Mouse (Mus musculus): ENCODE measurements around the gene Slc8a1. TPM values are rescaled to one million over a fixed set of nuclear protein-coding genes. Genes with fewer than 3 reads are reported as not detected.

Slc8a1 gene
- total RNA-seq, 2 experiments from 2014 or later, result 6.0 to 6.2 TPM

GRCm38 (mm10) chr17:81419802-81420459, 318.2 kb downstream of the Slc8a1 start:
- no peak for DNase-seq

DNA sequence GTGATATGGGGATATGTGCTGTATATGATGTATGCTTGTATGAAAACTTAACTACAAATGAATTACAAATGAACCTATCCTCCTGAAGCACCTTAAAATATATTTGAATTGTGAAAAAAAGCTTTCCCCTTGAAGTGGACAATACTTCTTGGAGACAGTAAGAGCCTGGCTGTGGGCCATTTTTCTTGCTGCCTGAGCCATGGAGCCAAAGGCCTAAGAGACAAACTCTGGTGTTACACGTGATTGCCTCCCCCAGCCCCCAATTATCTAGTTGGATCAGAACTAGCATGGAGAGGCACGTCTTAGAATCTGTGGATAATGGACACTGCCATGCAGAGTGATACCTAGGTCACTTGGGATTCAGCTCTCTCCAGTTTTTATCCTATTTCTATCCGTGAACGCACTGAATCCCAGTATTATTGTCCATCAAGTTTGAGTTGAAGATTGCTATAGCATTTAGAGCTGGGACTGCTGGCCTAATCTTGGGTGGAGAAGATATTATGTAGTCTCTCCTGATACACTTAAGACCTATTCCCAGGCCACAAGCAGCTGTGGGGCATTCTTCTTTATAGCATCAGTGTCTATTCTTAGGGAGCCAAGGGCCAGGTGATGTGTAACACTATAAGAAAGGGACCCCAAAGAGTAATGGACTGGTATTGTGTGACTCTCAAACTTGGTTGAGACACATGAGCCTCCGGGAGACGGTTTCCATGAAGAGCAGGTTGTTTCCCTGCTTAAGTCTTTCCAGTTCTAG, 321.6 kb downstream of the Slc8a1 start:
- no peak for DNase-seq

DNA sequence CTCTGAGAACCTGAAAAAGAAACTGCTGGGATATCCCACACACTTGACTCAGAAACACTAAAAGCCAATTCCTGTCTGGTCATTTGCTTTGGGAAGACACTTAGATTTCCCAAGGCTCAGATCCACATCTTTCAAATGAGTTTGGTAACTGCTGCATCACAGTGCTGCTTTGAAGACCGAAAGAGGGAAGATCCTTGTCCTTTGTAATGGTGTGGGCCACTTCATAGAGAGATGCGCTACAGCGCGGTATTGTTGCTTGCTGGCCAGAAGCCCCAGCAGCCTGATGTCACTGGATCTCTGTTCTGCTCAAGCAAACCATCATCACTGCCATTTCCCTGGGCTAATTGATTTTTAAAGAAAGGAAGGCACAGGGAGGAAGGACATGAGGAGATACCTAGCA, 325.4 kb downstream of the Slc8a1 start:
- no peak for DNase-seq

DNA sequence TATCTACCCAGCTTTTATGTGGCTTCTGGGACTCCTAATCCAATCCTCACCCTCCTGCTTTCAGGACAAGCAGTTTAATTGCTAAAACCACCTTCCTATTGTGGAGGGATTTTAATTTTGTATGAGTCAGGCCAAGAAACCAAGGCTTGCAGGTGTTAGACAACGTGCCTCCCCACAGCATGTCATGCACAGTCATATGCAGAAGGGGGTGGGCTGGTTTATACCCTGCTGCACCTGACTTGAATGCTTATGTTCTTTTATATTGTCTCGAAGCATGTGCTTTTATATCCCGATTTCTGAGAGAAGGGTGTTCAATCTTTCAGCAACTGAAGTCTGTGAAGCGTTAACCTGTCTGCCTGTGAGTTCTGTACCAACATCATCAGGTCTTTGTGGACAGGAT, 334.0 kb downstream of the Slc8a1 start:
- DNase-seq, result no peak

GRCm38 (mm10) chr17:81403121-81403520, 335.1 kb downstream of the Slc8a1 start:
- DNase-seq, result peak; percentile 80 to 85

- peak; percentile 81 to 87 for DNase-seq
These were observed 335.5 kb downstream of the Slc8a1 start for GRCm38 (mm10) chr17:81402636-81403035.

GRCm38 (mm10) chr17:81400377-81400776, 337.8 kb downstream of the Slc8a1 start:
- no peak for DNase-seq

DNA sequence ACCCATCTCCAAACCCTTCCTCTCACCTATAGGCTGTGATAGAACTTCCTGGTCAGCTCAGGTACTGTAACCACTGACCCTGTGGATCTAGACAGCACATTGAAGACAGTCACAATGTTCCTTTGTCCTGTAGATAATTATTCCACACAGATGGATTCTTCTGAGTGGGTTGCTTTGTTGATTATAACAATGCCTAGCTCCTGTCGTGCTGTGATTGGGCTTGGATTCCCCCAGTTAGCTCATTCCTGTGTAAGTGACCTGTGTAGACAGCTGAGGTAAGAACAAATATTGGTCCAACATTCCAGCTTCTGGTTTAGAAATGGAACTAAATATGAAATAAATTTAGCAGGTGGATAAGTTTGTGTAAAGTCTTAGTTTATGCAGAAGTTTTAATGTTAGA, 340.7 kb downstream of the Slc8a1 start:
- no peak for DNase-seq

GRCm38 (mm10) chr17:81394124-81394523, 344.1 kb downstream of the Slc8a1 start:
- DNase-seq, result no peak

GRCm38 (mm10) chr17:81393040-81393439, 345.1 kb downstream of the Slc8a1 start:
- no peak for DNase-seq

GRCm38 (mm10) chr17:81391478-81391877, 346.7 kb downstream of the Slc8a1 start:
- DNase-seq, result no peak

GRCm38 (mm10) chr17:81390790-81391189, 347.4 kb downstream of the Slc8a1 start:
- DNase-seq, result no peak

DNA sequence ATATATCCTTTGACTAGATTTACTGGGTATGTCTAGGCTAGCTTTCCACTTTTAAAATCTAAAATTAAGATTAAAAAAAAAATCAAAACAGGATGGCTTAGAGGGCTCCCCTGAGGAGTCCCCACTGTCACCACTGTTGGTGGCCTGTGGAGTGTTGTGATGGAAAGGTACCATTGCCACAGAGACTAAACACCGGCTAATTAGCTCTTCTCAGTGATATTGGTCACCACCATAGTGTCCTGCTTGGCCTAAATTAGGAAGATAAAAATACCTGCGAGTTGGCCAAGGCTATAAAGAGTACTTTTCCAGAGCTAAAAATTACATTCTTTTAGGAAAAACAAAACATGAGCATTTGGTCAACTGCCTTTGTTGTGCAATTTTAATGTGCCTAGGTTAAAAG, 352.1 kb downstream of the Slc8a1 start:
- no peak for DNase-seq

- no peak for DNase-seq
These were observed 352.7 kb downstream of the Slc8a1 start for GRCm38 (mm10) chr17:81385476-81385875.

DNA sequence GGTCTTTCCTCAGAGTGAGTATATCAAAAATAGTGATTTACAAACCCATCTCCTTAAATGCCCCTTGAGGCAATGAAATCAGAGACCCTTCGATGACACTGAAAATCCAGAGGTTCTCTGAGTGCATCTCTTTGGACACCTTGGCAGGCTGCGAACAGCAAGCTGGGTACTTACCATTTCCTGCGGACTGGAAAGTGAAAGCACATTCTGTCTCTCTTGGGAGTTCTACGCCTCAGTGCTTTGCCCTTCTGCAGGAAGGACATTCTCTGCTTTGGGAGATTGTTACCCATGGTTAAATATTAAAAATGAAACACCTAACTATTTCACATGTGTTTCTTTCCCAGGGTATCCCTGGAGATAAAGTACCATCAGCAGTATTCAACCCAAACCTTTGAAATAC, 354.7 kb downstream of the Slc8a1 start:
- no peak for DNase-seq

DNA sequence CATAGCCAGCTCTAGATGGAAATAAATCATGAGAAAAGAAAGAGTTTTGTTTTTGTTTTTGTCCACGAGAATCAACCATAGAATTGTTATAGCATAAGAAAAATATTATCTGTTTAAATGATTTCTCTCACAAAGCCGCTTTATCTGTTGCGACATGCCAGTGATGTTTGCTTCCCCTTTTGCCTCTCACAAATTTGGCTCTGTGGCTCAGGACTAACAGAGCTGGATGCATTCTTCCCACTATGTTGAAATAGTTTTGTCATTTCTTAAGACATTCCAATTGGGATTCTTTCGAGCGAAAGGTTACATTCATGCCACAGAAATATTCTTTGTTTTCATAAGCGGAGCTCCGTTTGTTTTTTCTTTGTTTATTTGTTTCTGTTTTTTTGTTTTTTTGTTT, 359.7 kb downstream of the Slc8a1 start:
- no peak for DNase-seq

GRCm38 (mm10) chr17:81377757-81378299, 360.3 kb downstream of the Slc8a1 start:
- no peak for DNase-seq

DNA sequence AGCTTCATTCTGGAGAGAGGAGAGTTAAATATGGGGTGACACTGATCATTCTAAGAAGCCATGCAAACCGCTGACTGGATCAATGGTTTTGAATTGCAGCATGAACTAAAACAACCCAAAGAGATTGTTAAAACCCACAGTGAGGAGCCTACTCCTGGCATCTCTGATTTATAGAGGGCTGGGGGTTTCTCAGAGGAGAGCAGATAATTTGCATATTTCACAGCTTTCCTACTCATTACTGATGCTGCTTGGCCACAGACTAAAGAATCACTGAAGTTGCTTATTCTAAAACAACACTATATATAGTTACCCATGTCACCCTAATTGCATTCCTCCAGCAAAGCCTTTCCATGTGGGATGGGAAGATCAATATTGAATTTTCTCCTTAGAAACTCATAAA, 361.0 kb downstream of the Slc8a1 start:
- DNase-seq, result no peak

- DNase-seq, result no peak
These were observed 362.3 kb downstream of the Slc8a1 start for GRCm38 (mm10) chr17:81375901-81376300.

DNA sequence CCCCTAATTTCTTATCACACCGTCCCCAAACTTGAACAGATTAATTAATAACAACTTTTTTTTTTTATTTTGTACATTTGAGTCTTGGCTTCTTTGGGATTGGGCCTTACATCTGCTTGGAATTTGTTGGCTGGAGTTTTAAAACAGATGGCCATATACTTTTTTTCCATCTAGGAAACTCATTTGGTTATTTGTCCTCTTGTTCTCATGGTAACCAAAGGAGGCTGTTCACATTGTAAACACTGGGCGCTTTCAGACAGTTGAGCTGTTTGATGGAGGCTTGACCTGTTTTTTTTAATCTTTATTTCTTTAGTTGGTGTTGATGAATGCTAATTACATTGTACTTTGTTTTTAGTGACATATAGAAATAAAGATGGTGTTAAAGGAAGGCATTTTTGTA, 369.1 kb downstream of the Slc8a1 start:
- DNase-seq, result no peak

DNA sequence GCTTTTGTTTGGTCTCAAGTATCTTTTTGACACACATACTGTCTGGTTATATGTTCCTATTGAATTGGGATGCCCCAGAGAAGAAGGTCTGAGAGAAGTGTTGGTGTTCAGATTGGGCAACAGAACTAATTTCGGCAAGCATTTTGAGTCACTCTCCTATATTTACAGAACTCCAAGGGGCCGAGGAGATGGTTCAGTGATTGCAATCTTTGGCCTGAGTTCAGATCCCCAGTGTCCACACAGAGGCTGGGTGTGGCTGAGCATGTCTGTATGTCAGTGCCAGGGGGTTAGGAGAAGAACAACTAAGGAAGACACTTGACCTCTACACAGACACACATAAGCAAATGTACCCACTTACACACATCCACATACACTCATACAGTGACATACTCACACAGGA, 369.7 kb downstream of the Slc8a1 start:
- no peak for DNase-seq

GRCm38 (mm10) chr17:81363368-81363767, 374.8 kb downstream of the Slc8a1 start:
- DNase-seq, result no peak

DNA sequence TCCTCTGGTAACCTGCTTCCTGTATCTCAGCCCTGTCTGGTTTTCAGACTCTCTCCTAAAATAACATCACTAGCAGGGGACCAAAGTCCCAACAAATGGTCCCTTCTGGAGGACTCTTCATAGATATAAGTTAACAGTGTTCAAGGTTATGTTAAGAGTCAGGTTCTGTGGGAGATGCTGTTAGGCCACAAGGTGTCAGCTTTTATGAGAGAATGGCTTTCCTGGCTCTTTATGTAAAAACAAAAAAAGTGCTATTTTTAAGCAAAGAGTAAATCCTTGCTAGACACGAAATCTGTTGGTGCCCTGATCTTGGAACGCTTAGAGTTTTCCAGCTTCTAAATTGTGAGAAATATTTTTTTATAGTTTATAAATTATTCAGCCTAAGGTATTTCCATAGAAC, 377.6 kb downstream of the Slc8a1 start:
- DNase-seq, result no peak

GRCm38 (mm10) chr17:81360032-81360431, 378.1 kb downstream of the Slc8a1 start:
- DNase-seq, result no peak

Measured in adrenal gland, postnatal 36 days (tissue).